Mouse (Mus musculus) neural tube, embryonic 15.5 days (tissue): ENCODE results near the gene Rfxap. TPM values are rescaled to one million over a fixed set of nuclear protein-coding genes. Genes with fewer than 3 reads are reported as not detected.

Source experiments
- polyA plus RNA-seq: library from polyadenylated mRNA; unstranded; fragments of >200 nt; fragmentation: Nextera tagmentation; extraction: Ambion mirVana; gene quantifications from 2 replicates; pipeline ENCODE4 v1.2.1, GENCODE M21; 2015

Gene Rfxap
- polyA plus RNA-seq, 1 experiment from 2014 or later: 44.2 TPM

Other genes with a start within 250 kb of the Rfxap start
- gene Supt20, start 115.0 kb downstream of the Rfxap start, polyA plus RNA-seq: 80.7 and 81.4 TPM in 2 replicates
- 0.40 and 0.42 TPM in 2 replicates for gene Gm21958, start 93.4 kb downstream of the Rfxap start, polyA plus RNA-seq
- 71.9 and 88.5 TPM in 2 replicates for gene Exosc8, start 72.4 kb downstream of the Rfxap start, polyA plus RNA-seq
- 45.7 and 49.0 TPM in 2 replicates for gene Alg5, start 72.3 kb downstream of the Rfxap start, polyA plus RNA-seq
- gene Smad9, start 52.2 kb downstream of the Rfxap start, polyA plus RNA-seq: 0.86 and 0.91 TPM in 2 replicates
- 0.96 and 1.4 TPM in 2 replicates for gene Sertm1, start 108.1 kb upstream of the Rfxap start, polyA plus RNA-seq
- 0.37 and 0.41 TPM in 2 replicates for gene Ccna1, start 247.7 kb upstream of the Rfxap start, polyA plus RNA-seq